Mouse (Mus musculus) cerebellum, adult (tissue): ENCODE results near the gene Snx18.
A peak's percentile ranks its signal among the peaks of the same experiment; 100 is the strongest.

Source experiments
- ATAC-seq: cut with Nextera tagmentation; 2 replicates; pipeline ENCODE4 v1.9.2; 2017; ENCODE audit warnings: mild to moderate bottlenecking, moderate library complexity, mixed read lengths; ENCODE audit not compliant: insufficient number of reproducible peaks, low FRiP score, low TSS enrichment

Gene Snx18

DNA sequence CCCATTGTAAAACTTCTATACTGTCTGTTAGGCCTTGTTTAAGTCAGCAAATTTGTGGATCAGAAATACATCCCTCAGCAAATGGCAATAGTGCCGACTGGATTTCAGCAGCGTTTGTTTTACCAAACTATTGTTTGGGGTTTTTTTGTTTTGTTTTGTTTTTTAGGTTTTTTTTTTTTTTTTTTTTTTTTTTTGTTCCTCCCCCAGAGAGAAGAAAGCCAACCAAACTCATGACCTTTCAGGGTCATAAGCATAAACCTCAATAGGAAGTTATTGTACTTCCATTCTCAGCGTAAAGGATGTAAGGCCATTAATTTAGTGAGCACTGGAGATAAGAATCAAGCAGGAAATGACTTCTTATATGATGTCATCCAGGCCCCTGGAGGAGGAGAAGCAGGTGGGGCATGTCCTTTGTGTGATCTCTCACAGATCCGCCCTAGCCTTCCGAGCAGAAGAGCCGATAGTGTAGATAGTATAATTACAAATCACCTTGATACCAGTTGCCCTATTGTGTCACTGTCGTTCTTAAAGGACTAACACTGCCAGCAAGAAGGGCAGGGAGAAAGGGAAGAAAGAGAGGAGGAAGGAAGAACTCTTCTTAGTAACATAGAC lies 38.5 kb downstream of the Snx18 start:
- ATAC-seq = no peak

GRCm38 (mm10) chr13:113574232-113574631 lies 44.1 kb downstream of the Snx18 start:
- no peak for ATAC-seq

GRCm38 (mm10) chr13:113573377-113573776 lies 45.0 kb downstream of the Snx18 start:
- ATAC-seq = no peak

GRCm38 (mm10) chr13:113572046-113572686 lies 46.2 kb downstream of the Snx18 start:
- no peak for ATAC-seq

GRCm38 (mm10) chr13:113569526-113569925 lies 48.8 kb downstream of the Snx18 start:
- ATAC-seq = no peak

DNA sequence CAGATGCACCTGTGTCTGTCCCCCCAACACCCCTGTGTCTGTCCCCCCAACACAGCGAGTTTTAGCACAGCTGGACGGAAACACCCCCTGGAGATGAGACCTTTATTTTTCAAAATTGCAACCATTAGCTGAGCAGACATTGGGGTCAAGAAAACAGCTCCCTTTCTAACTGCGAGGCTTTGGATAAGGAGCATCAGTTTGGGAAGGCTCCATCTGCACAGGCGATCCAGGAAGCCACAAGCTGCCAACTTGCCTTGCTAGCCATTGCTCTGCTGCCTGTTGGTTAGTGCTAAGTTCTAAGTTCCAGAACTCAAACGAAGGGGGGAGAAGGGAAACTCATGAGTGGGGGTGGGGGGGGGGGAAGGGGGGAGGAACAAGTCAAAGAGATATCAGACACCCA lies 51.4 kb downstream of the Snx18 start:
- 0 out of 2 replicates have a peak, but pooled peaks have one; percentile 36 for ATAC-seq

GRCm38 (mm10) chr13:113566411-113566810 lies 52.0 kb downstream of the Snx18 start:
- no peak for ATAC-seq

DNA sequence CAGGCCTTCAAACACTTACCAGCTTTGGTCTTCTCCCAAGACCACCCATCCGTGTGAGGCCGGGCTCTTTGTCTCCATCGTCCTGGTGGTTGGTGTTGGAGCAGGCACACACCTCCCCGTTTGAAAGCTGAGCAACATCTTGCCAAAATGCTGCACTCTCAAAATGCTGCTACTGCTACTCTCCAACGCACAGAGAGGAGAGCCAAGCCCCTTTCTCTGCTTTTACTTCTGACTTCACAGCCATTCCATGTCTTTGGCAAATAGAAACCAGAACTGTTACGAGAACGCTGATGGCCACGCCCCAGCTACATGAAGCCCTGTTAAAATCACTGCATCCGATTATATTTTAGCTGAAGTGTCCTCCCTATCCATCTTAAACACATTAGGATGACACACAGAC lies 58.7 kb downstream of the Snx18 start:
- ATAC-seq = no peak

DNA sequence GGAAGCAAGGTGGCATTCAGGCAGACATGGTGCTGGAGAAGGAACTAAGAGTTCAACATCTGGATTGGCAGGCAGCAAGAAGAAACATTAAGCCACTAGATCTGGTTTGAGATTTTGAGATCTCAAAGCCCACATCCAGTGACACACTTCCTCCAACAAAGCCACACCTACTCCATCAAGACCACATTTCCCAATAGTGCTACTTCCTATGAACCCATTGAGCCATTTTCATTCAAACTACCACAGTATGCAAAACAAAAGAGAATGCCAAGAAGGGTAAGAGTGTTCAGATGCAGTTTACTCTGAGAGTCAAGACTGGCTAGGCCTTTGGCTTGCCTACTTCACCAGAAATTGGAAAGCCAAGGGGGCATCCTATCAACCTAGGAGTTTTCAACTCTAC lies 61.8 kb downstream of the Snx18 start:
- ATAC-seq = no peak

GRCm38 (mm10) chr13:113555226-113555625 lies 63.1 kb downstream of the Snx18 start:
- no peak for ATAC-seq

- ATAC-seq = no peak
These were observed 64.6 kb downstream of the Snx18 start for GRCm38 (mm10) chr13:113553603-113554230.

DNA sequence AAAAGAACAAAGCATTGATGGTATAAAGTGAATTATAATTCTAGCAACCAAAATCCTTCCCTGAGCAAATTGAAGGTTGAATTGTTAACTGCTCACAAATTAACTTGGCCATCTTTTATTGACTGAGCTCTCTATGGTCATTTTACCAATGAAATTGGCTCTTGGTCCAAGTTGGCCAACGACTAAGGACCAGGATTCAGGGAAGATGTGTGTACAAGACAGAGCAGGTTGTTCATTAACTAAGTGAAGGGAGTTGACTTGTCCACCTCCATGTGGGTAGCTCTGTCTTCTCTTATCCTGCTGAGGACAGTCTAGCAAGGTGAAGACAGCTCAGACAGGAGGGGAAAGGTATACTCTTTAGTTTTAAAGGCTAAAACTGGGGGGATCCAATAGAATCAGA lies 66.0 kb downstream of the Snx18 start:
- ATAC-seq = no peak

DNA sequence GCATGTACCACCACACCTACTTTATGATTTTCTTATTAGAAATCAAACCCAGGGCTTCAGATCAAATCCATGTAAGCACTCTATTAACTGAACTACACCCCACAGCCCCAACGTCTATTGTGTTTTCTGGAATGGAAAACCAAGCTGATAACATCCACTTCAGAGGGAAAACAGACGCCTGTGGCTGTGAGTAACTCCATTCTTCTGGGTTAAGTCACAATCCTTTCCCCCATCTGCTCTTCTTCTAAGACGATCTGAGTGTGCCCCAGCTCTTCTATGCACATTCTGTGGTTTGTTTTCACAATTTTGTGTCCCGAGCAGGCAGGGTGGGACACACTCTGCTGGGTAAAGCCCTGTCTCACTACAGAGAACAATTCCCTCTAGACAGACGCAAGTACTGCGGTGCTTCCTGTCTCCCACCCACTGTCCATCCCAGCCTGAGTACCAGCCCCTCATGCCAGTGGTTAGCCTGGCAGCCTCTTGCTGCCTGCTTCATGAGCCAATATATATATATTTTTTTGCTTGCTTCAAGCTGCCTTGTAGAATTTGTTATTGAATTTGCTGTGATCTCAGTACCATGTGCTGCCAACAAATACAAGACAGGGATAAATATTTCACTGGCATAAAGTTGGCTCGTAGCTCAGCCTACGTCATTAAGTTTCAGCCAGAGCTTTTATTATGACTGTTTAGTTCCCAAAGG lies 67.3 kb downstream of the Snx18 start:
- no peak for ATAC-seq

- ATAC-seq = no peak
These were observed 69.3 kb downstream of the Snx18 start for GRCm38 (mm10) chr13:113549021-113549420.

DNA sequence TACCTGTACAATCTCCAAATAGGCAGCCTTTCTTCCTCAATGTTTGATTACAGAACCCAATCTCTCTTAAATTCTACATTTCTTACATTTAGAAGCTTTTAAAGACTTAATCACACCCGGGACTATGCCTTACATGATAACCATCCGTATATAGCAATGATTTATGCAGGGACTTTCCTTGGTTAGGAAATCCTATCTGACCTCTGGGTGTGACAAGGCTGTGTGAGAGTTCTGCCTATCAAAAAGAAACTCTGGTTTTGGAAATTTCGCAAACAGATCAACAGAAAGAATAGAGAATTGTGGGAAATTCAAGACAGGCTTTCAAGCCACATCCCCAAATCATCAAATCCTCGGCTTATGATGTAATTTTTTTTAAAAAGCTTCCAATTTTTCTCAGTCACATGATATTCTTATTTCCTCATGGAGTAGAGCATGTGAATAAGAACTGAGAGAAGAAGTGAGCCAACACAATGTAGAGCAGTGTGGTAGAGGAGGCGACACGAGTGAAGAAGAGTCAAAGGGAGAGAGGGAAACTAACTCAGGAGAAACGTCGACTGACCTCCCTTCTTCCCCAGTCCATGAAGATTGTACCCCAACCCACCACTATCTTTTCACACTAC lies 70.4 kb downstream of the Snx18 start:
- no peak for ATAC-seq

DNA sequence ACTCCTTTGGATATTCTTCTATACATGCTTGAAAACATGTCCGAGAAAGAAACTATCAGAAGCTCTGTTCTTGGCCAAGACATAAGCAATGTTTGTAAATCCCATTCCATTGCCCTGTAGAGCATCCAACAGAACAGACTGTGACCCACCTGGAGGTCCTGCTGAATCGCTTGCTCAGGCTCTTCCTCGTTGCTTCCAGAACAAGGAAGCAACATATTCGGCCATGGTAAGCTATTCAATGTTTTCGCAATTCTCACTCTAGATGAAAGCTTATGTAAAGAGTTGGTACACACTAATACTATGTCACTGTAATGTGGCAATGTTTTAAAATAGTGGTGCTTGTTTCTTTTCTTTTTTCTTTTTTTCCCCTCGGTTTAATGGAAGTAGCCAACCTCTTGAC lies 76.0 kb downstream of the Snx18 start:
- ATAC-seq = peak; percentile 83
